Mouse (Mus musculus): ENCODE measurements around the gene Gm20479. TPM values are rescaled to one million over a fixed set of nuclear protein-coding genes. Genes with fewer than 3 reads are reported as not detected.

Gene Gm20479
- polyA plus RNA-seq, 2 experiments = not detected

DNA sequence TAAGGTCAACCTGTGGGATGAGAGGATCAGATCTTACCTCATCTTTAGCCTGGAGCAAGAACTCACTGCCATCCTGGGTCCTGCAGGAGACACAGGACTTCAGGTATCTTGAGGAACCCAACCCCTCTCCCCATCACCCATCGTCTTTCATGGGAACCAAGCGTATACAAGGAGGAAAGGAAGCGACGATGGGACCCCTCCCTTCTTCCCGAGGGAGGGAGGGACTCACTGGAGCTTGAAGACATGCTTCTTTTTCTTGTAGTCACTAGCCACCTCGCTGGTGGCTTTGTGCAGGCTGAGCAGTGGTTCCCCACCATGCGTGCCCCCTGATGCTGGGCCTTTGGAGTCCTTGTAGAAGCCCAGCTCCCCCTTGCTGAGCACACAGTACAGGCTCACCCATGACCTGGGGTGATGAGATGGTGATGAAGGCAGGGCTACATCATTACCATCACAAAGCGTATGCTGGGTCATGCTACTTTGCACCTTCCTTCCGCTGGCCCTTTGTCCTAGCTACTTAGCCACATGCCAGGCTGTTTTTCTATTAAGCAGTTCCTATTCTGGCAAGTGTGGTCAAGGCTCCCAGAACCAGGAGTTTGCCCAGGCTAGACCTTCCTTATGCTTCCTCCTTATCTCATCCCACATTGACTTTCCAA, 2.6 kb upstream of the Gm20479 start:
- no peak overlapping the region for H3K4me3 ChIP-seq (replicated peaks; ENCODE audit: low read length)
- no peak overlapping the region for H3K9ac ChIP-seq (ENCODE audit: low read depth, low read length, severe bottlenecking)
- H3K9me3 ChIP-seq (ENCODE audit: control insufficient read depth, low read length) = no peaks in the 10 kb centered on the region
- ATAC-seq (ENCODE audit: low FRiP score, low read depth) (no peak), DNase-seq (ENCODE audit: low spot score) (no peak)
- peaks cover 39% of the 10 kb centered on the region for H3K27me3 ChIP-seq (ENCODE audit: control insufficient read depth, insufficient read depth, low read length)
- 90% methylated on average over 9 of the region's 9 CpGs for WGBS
- no peak for TF ChIP-seq POLR2A (IDR thresholded peaks at IDR 0.05; ENCODE audit: borderline replicate concordance, extremely low read depth, insufficient read depth, insufficient read length)
- no peak overlapping the region for H3K4me2 ChIP-seq (replicated peaks; ENCODE audit: low read depth, low read length, severe bottlenecking)
- no peaks in the 10 kb centered on the region for H3K36me3 ChIP-seq (ENCODE audit: control insufficient read depth, insufficient read depth, low read length)
- H3K27ac ChIP-seq (replicated peaks; ENCODE audit: low read depth, low read length) = no peak overlapping the region
- peaks cover 14% of the 10 kb centered on the region for H3K4me1 ChIP-seq (ENCODE audit: control insufficient read depth, insufficient read depth, low read length)

DNA sequence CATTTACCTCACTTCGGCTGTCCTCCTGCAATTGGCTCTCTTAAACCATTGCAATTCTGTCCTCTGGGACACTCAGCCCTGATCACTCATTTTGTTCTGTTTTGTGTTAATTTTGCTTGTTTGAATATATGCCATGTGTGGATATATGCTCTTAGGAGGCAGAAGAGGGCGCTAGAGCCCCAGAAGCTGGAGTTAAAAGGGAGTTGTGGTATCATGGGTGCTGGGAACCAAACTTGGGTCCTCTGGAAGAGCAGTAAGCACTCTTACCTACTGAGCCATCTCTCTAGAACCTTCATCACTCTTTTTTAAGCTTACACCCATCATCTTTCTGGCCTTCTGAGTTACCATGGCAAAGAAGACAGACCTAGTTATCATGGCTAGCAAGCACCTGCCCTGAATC, 1.9 kb upstream of the Gm20479 start:
- Histone ChIP-seq H3K27me3 (ENCODE audit: control insufficient read depth, insufficient read depth, low read length) (peaks cover 32% of the 10 kb centered on the region), H3K9ac (ENCODE audit: low read depth, low read length, severe bottlenecking) (no peak overlapping the region), H3K36me3 (ENCODE audit: control insufficient read depth, insufficient read depth, low read length) (no peaks in the 10 kb centered on the region), H3K4me1 (ENCODE audit: control insufficient read depth, insufficient read depth, low read length) (peaks cover 21% of the 10 kb centered on the region), H3K9me3 (ENCODE audit: control insufficient read depth, low read length) (no peaks in the 10 kb centered on the region), H3K4me2 (replicated peaks; ENCODE audit: low read depth, low read length, severe bottlenecking) (no peak overlapping the region), H3K4me3 (replicated peaks; ENCODE audit: low read length) (no peak overlapping the region), H3K27ac (replicated peaks; ENCODE audit: low read depth, low read length) (no peak overlapping the region)
- ATAC-seq (ENCODE audit: low FRiP score, low read depth) (no peak), DNase-seq (ENCODE audit: low spot score) (no peak)
- TF ChIP-seq POLR2A (IDR thresholded peaks at IDR 0.05; ENCODE audit: borderline replicate concordance, extremely low read depth, insufficient read depth, insufficient read length) = no peak
- 76% methylated on average over 2 of the region's 2 CpGs for WGBS

DNA sequence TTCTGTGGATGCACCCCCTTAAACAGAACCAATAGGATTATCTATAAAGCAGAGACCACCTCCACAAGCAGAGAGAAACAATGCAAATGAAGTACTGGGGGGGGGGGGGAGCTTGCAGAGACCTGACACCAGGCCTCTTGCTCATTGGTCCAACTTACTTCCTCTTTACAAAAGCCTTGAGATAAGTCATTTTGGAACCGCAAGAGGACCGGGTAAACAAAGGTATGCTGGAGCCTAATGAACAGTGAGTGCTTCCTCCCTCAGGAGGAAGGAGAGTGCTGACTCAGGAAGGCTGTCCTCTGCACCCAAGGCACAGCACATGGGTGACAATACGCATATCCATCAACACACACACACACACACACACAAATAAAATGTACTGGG, 368 bp upstream of the Gm20479 start:
- peaks cover 8% of the 10 kb centered on the region; the same call in 1 of the 2 replicates for H3K36me3 ChIP-seq (ENCODE audit: control insufficient read depth, insufficient read depth, low read length)
- WGBS = 29% methylated on average over 3 of the region's 3 CpGs
- H3K4me1 ChIP-seq (ENCODE audit: control insufficient read depth, insufficient read depth, low read length) = peaks cover 21% of the 10 kb centered on the region
- no peak for DNase-seq (ENCODE audit: low spot score)
- no peaks in the 10 kb centered on the region for H3K9me3 ChIP-seq (ENCODE audit: control insufficient read depth, low read length)
- H3K4me3 ChIP-seq (replicated peaks; ENCODE audit: low read length) = peak overlapping the region; percentile 68; the same call in 1 of the 2 replicates
- TF ChIP-seq POLR2A (IDR thresholded peaks at IDR 0.05; ENCODE audit: borderline replicate concordance, extremely low read depth, insufficient read depth, insufficient read length) = no peak
- peaks cover 21% of the 10 kb centered on the region for H3K27me3 ChIP-seq (ENCODE audit: control insufficient read depth, insufficient read depth, low read length)
- no peak for ATAC-seq (ENCODE audit: low FRiP score, low read depth)
- no peak overlapping the region for H3K27ac ChIP-seq (replicated peaks; ENCODE audit: low read depth, low read length)
- H3K9ac ChIP-seq (ENCODE audit: low read depth, low read length, severe bottlenecking) = no peak overlapping the region
- no peak overlapping the region for H3K4me2 ChIP-seq (replicated peaks; ENCODE audit: low read depth, low read length, severe bottlenecking)

DNA sequence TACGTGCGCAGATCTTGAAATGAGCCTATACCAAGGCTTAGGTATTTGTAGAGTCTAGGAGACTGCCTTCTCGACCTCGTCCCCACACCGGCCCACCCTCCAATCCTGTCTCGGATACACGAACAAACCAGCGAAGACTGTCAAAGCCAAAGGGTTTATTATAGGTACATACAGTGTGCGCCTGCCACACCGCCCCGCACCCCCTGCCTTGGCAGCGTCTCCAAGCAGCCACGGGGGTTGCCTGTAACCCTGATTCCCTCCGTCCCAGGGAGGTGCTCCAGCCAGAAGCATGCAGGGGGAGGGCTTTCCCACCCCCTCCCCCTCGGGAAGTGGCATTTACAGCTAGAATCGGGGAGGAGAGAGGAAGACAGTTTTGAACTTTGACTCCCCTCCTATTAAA, 971 bp downstream of the Gm20479 start:
- no peak for TF ChIP-seq POLR2A (IDR thresholded peaks at IDR 0.05; ENCODE audit: borderline replicate concordance, extremely low read depth, insufficient read depth, insufficient read length)

DNA sequence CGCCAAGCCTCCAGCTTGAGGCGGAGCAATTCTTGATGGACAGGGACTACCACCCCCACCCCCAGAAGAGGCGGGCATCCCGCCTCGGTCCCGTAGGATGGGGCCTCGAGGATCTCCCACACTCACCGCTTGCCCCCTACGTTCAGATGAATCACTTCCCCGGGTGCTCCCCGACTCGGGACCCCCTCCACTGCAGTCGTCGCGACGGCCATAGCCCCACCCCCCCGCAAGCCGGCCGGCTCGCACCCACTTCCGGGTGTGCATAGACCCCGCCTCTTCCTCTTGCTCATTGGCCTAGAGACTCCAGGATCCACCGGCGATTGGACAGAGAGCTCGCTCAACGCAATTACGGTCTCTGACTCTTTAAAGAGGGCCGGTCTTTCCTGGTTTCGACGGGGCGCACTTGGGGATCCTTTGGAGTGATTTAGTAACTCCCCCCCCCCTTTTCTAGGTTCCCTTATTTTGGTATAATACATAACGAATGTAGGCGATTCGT, 1.4 kb downstream of the Gm20479 start, which contains the start of gene Shkbp1:
TSS of gene Shkbp1 (minus strand) at position 275 of the 496 bp plus-strand sequence.
- peak within 1 kb of the TSS; percentile 68 for H3K4me3 ChIP-seq (replicated peaks; ENCODE audit: low read length)
- peak within 1 kb of the TSS; percentile 68 for H3K4me2 ChIP-seq (replicated peaks; ENCODE audit: low read depth, low read length, severe bottlenecking)
- H3K9ac ChIP-seq (ENCODE audit: low read depth, low read length, severe bottlenecking) = peak within 1 kb of the TSS; percentile 43
- peaks cover 21% of the 10 kb centered on the region for H3K4me1 ChIP-seq (ENCODE audit: control insufficient read depth, insufficient read depth, low read length)
- peak; percentile 98 for ATAC-seq (ENCODE audit: low FRiP score, low read depth)
- WGBS = under 1% methylated on average over 31 of the region's 34 CpGs
- peaks cover 14% of the 10 kb centered on the region for H3K27me3 ChIP-seq (ENCODE audit: control insufficient read depth, insufficient read depth, low read length)
- H3K9me3 ChIP-seq (ENCODE audit: control insufficient read depth, low read length) = no peaks in the 10 kb centered on the region
- TF ChIP-seq POLR2A (IDR thresholded peaks at IDR 0.05; ENCODE audit: borderline replicate concordance, extremely low read depth, insufficient read depth, insufficient read length) = no peak
- peaks cover 12% of the 10 kb centered on the region; the same call in 1 of the 2 replicates for H3K36me3 ChIP-seq (ENCODE audit: control insufficient read depth, insufficient read depth, low read length)
- no peak within 1 kb of the TSS for H3K27ac ChIP-seq (replicated peaks; ENCODE audit: low read depth, low read length)
- peak; percentile 94 for DNase-seq (ENCODE audit: low spot score)

More for the DNA sequence above, 971 bp downstream of the Gm20479 start:
- Histone ChIP-seq H3K4me1 (ENCODE audit: control insufficient read depth, insufficient read depth, low read length) (peaks cover 21% of the 10 kb centered on the region), H3K4me3 (replicated peaks; ENCODE audit: low read length) (peak overlapping the region; percentile 68), H3K27me3 (ENCODE audit: control insufficient read depth, insufficient read depth, low read length) (peaks cover 14% of the 10 kb centered on the region), H3K4me2 (replicated peaks; ENCODE audit: low read depth, low read length, severe bottlenecking) (peak overlapping the region; percentile 68), H3K9me3 (ENCODE audit: control insufficient read depth, low read length) (no peaks in the 10 kb centered on the region), H3K36me3 (ENCODE audit: control insufficient read depth, insufficient read depth, low read length) (peaks cover 11% of the 10 kb centered on the region; the same call in 1 of the 2 replicates), H3K9ac (ENCODE audit: low read depth, low read length, severe bottlenecking) (peak overlapping the region; percentile 43; the same call in 1 of the 2 replicates), H3K27ac (replicated peaks; ENCODE audit: low read depth, low read length) (no peak overlapping the region)
- no peak for DNase-seq (ENCODE audit: low spot score)
- 1% methylated on average over 16 of the region's 16 CpGs for whole genome bisulfite sequencing
- peak; percentile 23 for ATAC-seq (ENCODE audit: low FRiP score, low read depth)

All from limb, embryonic 14.5 days (tissue).